Mouse (Mus musculus) myocyte (in vitro differentiated cells): ENCODE results near the gene Kif1b. TPM values are rescaled to one million over a fixed set of nuclear protein-coding genes. Genes with fewer than 3 reads are reported as not detected.

Source experiments
- H3K27me3 ChIP-seq: one replicate; pipeline ENCODE4 v1.6.1; 2011; ENCODE audit not compliant: control insufficient read depth, insufficient read depth, insufficient read length
- H3K36me3 ChIP-seq: one replicate; pipeline ENCODE4 v1.6.1; 2011; ENCODE audit not compliant: control insufficient read depth, insufficient read depth
- H3K4me2 ChIP-seq: one replicate; pipeline ENCODE4 v1.6.1; 2011; ENCODE audit warnings: low read depth, control low read depth
- H3K4me3 ChIP-seq: one replicate; pipeline ENCODE4 v1.5.1; 2011; ENCODE audit warnings: mild to moderate bottlenecking, control low read depth, moderate library complexity
- H3K79me2 ChIP-seq: one replicate; pipeline ENCODE4 v1.6.1; 2011; ENCODE audit not compliant: control insufficient read depth, insufficient read depth
- H3ac ChIP-seq: one replicate; pipeline ENCODE4 v1.6.1; 2011; ENCODE audit not compliant: control insufficient read depth, insufficient read length
- CEBPB ChIP-seq: IDR thresholded peaks from 2 replicates; pipeline ENCODE4 v1.6.1; 2011; ENCODE audit warnings: mild to moderate bottlenecking, moderate library complexity; ENCODE audit not compliant: poor library complexity, insufficient read depth, severe bottlenecking
- E2F4 ChIP-seq: IDR thresholded peaks from one replicate; pipeline ENCODE4 v1.6.1; 2011; ENCODE audit warnings: mild to moderate bottlenecking, control low read depth, moderate library complexity; ENCODE audit not compliant: insufficient read depth
- MAX ChIP-seq: IDR thresholded peaks from one replicate; pipeline ENCODE4 v1.6.1; 2011; ENCODE audit warnings: low read depth, mild to moderate bottlenecking, control low read depth
- MYOD1 ChIP-seq, 3 experiments: IDR thresholded peaks; one replicate each; pipeline ENCODE4 v1.6.1; 2011; ENCODE audit warnings: control low read depth in 2 of 3, low read depth in 2 of 3, mild to moderate bottlenecking in 2 of 3, moderate library complexity in 1 of 3; ENCODE audit not compliant: insufficient read length in 2 of 3, control insufficient read depth in 1 of 3
- MYOG ChIP-seq, 3 experiments: IDR thresholded peaks; one replicate each; pipeline ENCODE4 v1.6.1; 2011; ENCODE audit warnings: control low read depth in 2 of 3, low read depth in 2 of 3, mild to moderate bottlenecking in 2 of 3; ENCODE audit not compliant: insufficient read length in 2 of 3, control insufficient read depth in 1 of 3, insufficient read depth in 1 of 3
- POLR2A ChIP-seq: IDR thresholded peaks from one replicate; pipeline ENCODE4 v1.6.1; 2011; ENCODE audit warnings: low read depth, mild to moderate bottlenecking, control low read depth, moderate library complexity; ENCODE audit not compliant: insufficient read length
- POLR2AphosphoS2 ChIP-seq: IDR thresholded peaks from one replicate; pipeline ENCODE4 v1.6.1; 2011; ENCODE audit warnings: low read depth, control low read depth; ENCODE audit not compliant: insufficient read length
- REST ChIP-seq: IDR thresholded peaks from one replicate; pipeline ENCODE4 v1.6.1; 2011; ENCODE audit warnings: mild to moderate bottlenecking, control low read depth, moderate library complexity; ENCODE audit not compliant: insufficient read depth, insufficient read length
- SRF ChIP-seq: IDR thresholded peaks from one replicate; pipeline ENCODE4 v1.6.1; 2011; ENCODE audit warnings: low read depth; ENCODE audit not compliant: control insufficient read depth, insufficient read length
- TCF12 ChIP-seq: IDR thresholded peaks from one replicate; pipeline ENCODE4 v1.6.1; 2011; ENCODE audit warnings: mild to moderate bottlenecking, control low read depth; ENCODE audit not compliant: poor library complexity, insufficient read depth, severe bottlenecking
- TCF3 ChIP-seq: IDR thresholded peaks from one replicate; pipeline ENCODE4 v1.6.1; 2011; ENCODE audit warnings: low read depth, control low read depth; ENCODE audit not compliant: insufficient read length
- USF1 ChIP-seq: IDR thresholded peaks from one replicate; pipeline ENCODE4 v1.6.1; 2011; ENCODE audit warnings: low read depth, mild to moderate bottlenecking, control low read depth, moderate library complexity
- polyA plus RNA-seq: library from polyadenylated mRNA; unstranded; fragments of >200 nt; fragmentation: generic; extraction: Trizol; gene quantifications from one replicate; pipeline ENCODE4 v1.2.1, GENCODE M21; 2012; ENCODE audit warnings: missing spikeins

Gene Kif1b
- polyA plus RNA-seq, 1 experiment, result 26.7 TPM

- no peak overlapping the region for H3ac ChIP-seq
- no peaks in the 10 kb centered on the region for H3K27me3 ChIP-seq
- H3K4me3 ChIP-seq, result no peak overlapping the region
- no peaks in the 10 kb centered on the region for H3K79me2 ChIP-seq
- no peak overlapping the region for H3K4me2 ChIP-seq
- TF ChIP-seq POLR2AphosphoS2 (no peak), USF1 (no peak), POLR2A (no peak), SRF (no peak), MYOG (IDR thresholded peaks at IDR 0.05; ENCODE audit: control insufficient read depth in 1 of 3, insufficient read depth in 1 of 3, insufficient read length in 2 of 3, low read depth in 2 of 3) (no peak), MAX (no peak), REST (no peak), MYOD1 (IDR thresholded peaks at IDR 0.05; ENCODE audit: control insufficient read depth in 1 of 3, insufficient read length in 2 of 3, low read depth in 2 of 3) (no peak), E2F4 (no peak), TCF3 (no peak), CEBPB (no peak)
- peaks cover 12% of the 10 kb centered on the region for H3K36me3 ChIP-seq
Observed at GRCm38 (mm10) chr4:149147528-149147927, 160.0 kb downstream of the Kif1b start.

GRCm38 (mm10) chr4:149145151-149145550, 162.3 kb downstream of the Kif1b start:
- H3K4me3 ChIP-seq, result no peak overlapping the region
- no peak overlapping the region for H3K4me2 ChIP-seq
- no peak overlapping the region for H3ac ChIP-seq
- TF ChIP-seq USF1 (no peak), POLR2AphosphoS2 (no peak), POLR2A (no peak), MYOG (IDR thresholded peaks at IDR 0.05; ENCODE audit: control insufficient read depth in 1 of 3, insufficient read depth in 1 of 3, insufficient read length in 2 of 3, low read depth in 2 of 3) (no peak), SRF (no peak), MAX (no peak), REST (no peak), MYOD1 (IDR thresholded peaks at IDR 0.05; ENCODE audit: control insufficient read depth in 1 of 3, insufficient read length in 2 of 3, low read depth in 2 of 3) (no peak), TCF12 (no peak), TCF3 (no peak), CEBPB (no peak), E2F4 (no peak)
- no peaks in the 10 kb centered on the region for H3K27me3 ChIP-seq
- H3K36me3 ChIP-seq, result peaks cover 3% of the 10 kb centered on the region
- H3K79me2 ChIP-seq, result no peaks in the 10 kb centered on the region

DNA sequence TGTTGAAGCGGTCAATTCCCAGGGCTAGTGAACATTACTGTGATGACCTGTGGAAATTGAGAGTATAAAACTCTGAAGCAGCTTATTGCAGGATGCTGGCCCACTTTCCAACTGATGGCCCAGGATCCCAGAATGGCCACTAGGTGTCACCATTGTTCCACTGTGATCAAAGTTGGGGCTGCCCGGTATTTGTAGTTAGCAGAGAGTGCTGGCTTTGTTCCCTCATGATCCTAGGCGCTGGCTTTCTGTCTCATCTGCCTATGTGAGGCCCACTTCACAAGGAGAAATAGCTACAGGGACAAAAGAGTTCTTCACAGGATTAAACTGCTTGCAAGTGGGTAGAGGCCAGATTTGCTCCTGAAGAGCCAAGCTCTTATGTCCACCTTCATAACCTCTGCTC, 163.0 kb downstream of the Kif1b start:
- Histone ChIP-seq H3K36me3 (no peaks in the 10 kb centered on the region), H3ac (no peak overlapping the region), H3K79me2 (no peaks in the 10 kb centered on the region), H3K27me3 (no peaks in the 10 kb centered on the region), H3K4me2 (no peak overlapping the region), H3K4me3 (no peak overlapping the region)
- no peak for TF ChIP-seq REST
- TF ChIP-seq SRF, result no peak
- no peak for TF ChIP-seq TCF12
- no peak for TF ChIP-seq POLR2A
- TF ChIP-seq TCF3, result no peak
- TF ChIP-seq CEBPB, result no peak
- TF ChIP-seq MAX, result no peak
- no peak for TF ChIP-seq MYOG (IDR thresholded peaks at IDR 0.05; ENCODE audit: control insufficient read depth in 1 of 3, insufficient read depth in 1 of 3, insufficient read length in 2 of 3, low read depth in 2 of 3)
- no peak for TF ChIP-seq USF1
- no peak for TF ChIP-seq POLR2AphosphoS2
- no peak for TF ChIP-seq E2F4
- TF ChIP-seq MYOD1 (IDR thresholded peaks at IDR 0.05; ENCODE audit: control insufficient read depth in 1 of 3, insufficient read length in 2 of 3, low read depth in 2 of 3), result no peak

- Histone ChIP-seq H3K36me3 (no peaks in the 10 kb centered on the region), H3K79me2 (no peaks in the 10 kb centered on the region), H3K4me2 (no peak overlapping the region), H3ac (no peak overlapping the region), H3K4me3 (no peak overlapping the region), H3K27me3 (no peaks in the 10 kb centered on the region)
- TF ChIP-seq MAX (no peak), MYOG (IDR thresholded peaks at IDR 0.05; ENCODE audit: control insufficient read depth in 1 of 3, insufficient read depth in 1 of 3, insufficient read length in 2 of 3, low read depth in 2 of 3) (no peak), REST (no peak), POLR2AphosphoS2 (no peak)
Observed at GRCm38 (mm10) chr4:149143594-149143993, 163.9 kb downstream of the Kif1b start.

- Histone ChIP-seq H3K79me2 (peaks cover 3% of the 10 kb centered on the region), H3ac (no peak overlapping the region), H3K4me3 (no peak overlapping the region), H3K36me3 (no peaks in the 10 kb centered on the region), H3K27me3 (no peaks in the 10 kb centered on the region), H3K4me2 (no peak overlapping the region)
- TF ChIP-seq POLR2AphosphoS2 (no peak), MYOG (IDR thresholded peaks at IDR 0.05; ENCODE audit: control insufficient read depth in 1 of 3, insufficient read depth in 1 of 3, insufficient read length in 2 of 3, low read depth in 2 of 3) (peak in 1 of 3 experiments; percentile 53), MYOD1 (IDR thresholded peaks at IDR 0.05; ENCODE audit: control insufficient read depth in 1 of 3, insufficient read length in 2 of 3, low read depth in 2 of 3) (peak in 1 of 3 experiments; percentile 50)
Observed at GRCm38 (mm10) chr4:149138515-149138914, 169.0 kb downstream of the Kif1b start.
